Mouse (Mus musculus) liver, embryonic 14.5 days (tissue): Measurements from ENCODE around the gene Vmn2r85.

Experiments used
- CTCF ChIP-seq: IDR thresholded peaks from 2 replicates; pipeline ENCODE4 v1.5.1; 2016; ENCODE audit warnings: antibody characterized with exemption, low read depth, control low read depth
- EP300 ChIP-seq: IDR thresholded peaks from 2 replicates; pipeline ENCODE4 v1.6.1; 2016; ENCODE audit warnings: antibody characterized with exemption, low read depth

DNA sequence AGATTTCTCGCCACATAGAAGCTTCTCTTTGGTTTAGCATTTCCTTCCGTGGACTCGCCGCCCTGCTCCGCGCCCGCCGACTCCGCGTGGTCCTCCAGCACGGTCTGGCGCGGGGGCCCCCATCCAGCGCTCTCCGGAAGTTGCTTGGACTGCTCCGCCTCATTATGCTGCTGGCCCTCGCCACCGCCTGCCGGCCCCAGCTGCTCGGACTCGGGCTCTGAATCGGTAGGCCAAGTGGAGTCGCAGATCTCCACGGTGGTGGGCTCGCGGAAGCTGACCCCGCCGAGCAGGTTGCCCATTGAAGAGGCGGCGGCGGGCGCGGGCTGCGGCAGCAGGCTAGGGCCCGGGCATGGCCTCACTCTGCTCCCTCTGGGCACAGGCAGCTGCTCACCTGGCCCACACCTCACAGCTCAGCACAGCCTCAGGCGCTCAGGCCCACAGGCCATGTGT lies 40.8 kb upstream of the Vmn2r85 start:
- TF ChIP-seq CTCF (no peak), EP300 (no peak)
